Mouse (Mus musculus): Measurements from ENCODE around the gene Gal3st3. TPM values are rescaled to one million over a fixed set of nuclear protein-coding genes. Genes with fewer than 3 reads are reported as not detected.
"Not testable (repeated sequence)": the region's sequence is repeated elsewhere in the genome, so short reads cannot be mapped to it uniquely, and the experiment has no call there.

Gal3st3 gene
- total RNA-seq, 2 experiments from 2014 or later: 106 to 109 TPM

GRCm38 (mm10) chr19:5334741-5335140 lies 36.6 kb downstream of the Gal3st3 start:
- DNase-seq (ENCODE audit: low spot score in 2 of 2): no peak
- Histone ChIP-seq H3K4me3 (no peak overlapping the region), H3K27ac (no peak overlapping the region)
- no peak for TF ChIP-seq CTCF (conservative IDR thresholded peaks at IDR 0.05)

DNA sequence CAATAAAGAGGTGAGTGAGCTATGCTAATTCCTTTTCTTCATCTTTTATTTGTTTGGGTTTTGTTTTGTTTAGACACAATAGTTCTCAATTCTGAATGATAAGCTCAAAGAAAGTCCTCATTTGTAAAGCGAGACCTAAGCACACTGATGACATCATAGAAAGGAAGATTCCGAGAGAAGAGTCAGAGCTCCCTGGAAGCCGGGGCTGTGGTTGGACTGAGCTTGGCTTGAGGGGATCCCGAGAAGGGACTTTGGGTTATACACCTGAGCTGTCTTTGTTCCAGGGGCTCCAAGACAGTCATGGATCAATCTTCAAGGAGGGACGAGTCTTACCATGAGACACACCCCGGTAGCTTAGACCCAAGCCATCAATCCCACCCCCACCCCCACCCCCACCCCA lies 37.3 kb downstream of the Gal3st3 start, which contains the start of gene Catsper1:
TSS of gene Catsper1 (plus strand) at position 301 of the 400 bp plus-strand sequence.
- no peak for DNase-seq (ENCODE audit: low spot score in 2 of 2)
- Histone ChIP-seq H3K27ac (no peak within 1 kb of the TSS), H3K4me3 (no peak within 1 kb of the TSS)
- no peak for TF ChIP-seq CTCF (conservative IDR thresholded peaks at IDR 0.05)

GRCm38 (mm10) chr19:5337975-5338374 lies 39.8 kb downstream of the Gal3st3 start:
- DNase-seq (ENCODE audit: low spot score in 2 of 2): peak; percentile 70 to 86
- peak; percentile 99 for TF ChIP-seq CTCF (conservative IDR thresholded peaks at IDR 0.05)
- no peak overlapping the region for H3K4me3 ChIP-seq
- no peak overlapping the region for H3K27ac ChIP-seq

DNA sequence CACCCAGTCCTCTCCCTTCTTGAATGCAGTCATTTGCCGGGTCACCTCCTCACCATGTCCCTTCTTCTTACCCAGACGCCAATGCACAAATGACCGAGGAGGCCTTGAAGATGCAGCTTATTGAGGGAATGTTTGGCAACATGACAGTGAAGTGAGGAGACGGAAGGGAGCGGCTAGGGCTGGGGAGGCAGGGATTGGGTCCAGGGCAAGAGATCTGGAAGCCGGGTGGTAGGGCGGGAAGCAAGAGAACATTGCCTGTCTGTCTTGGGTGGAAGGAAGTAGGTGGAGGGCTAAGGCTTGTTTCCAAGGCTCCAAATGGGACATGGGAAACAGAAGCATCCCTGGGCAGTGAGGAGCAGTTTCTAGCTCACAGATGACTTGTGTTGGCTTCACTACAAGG lies 43.2 kb downstream of the Gal3st3 start:
- Histone ChIP-seq H3K4me3 (no peak overlapping the region), H3K27ac (no peak overlapping the region)
- DNase-seq (ENCODE audit: low spot score in 2 of 2): no peak
- no peak for TF ChIP-seq CTCF (conservative IDR thresholded peaks at IDR 0.05)

- TF ChIP-seq CTCF (conservative IDR thresholded peaks at IDR 0.05): no peak
- Histone ChIP-seq H3K4me3 (no peak overlapping the region), H3K27ac (no peak overlapping the region)
- no peak for DNase-seq (ENCODE audit: low spot score in 2 of 2)
Observed at GRCm38 (mm10) chr19:5345297-5346131, 47.4 kb downstream of the Gal3st3 start.

DNA sequence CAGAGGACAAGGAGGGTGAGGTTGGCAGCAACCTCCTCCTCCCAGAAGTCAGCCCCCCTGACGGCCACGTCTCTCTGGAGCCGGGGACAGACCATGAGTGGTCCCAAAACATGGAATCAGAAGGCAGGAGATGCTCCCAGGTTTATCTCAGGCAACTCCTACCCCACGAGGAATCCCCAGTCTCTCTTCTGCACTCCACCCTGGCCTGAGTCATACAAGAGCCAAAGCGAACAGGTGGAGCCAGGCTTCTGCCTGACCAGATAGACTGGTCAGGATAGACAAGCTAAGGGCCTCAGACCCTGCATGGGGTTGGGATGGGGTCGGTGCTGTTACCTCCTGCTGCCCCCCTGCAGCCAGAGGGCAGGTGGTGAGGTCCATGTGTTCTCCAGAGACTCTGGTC lies 49.9 kb downstream of the Gal3st3 start:
- TF ChIP-seq CTCF (conservative IDR thresholded peaks at IDR 0.05): no peak
- no peak overlapping the region for H3K27ac ChIP-seq

GRCm38 (mm10) chr19:5348526-5349501 lies 50.7 kb downstream of the Gal3st3 start:
- no peak for DNase-seq (ENCODE audit: low spot score in 2 of 2)
- H3K27ac ChIP-seq: peak overlapping the region; percentile 76

More for the DNA sequence above, 49.9 kb downstream of the Gal3st3 start:
- DNase-seq (ENCODE audit: low spot score in 2 of 2): no peak
- H3K4me3 ChIP-seq: no peak overlapping the region

DNA sequence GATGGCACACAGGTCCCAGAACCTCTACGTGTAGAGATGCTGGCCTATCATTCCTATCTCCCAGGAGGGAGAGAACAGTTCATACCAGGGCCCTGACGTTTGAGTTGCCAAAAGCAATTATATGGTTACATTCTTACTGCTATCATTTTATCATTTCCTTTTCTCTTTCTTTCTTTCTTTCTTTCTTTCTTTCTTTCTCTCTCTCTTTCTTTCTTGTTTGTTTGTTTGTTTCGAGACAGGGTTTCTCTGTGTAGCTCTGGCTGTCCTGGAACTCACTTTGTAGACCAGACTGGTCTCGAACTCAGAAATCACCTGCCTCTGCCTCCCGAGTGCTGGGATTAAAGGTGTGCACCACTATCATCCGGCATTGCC lies 51.4 kb downstream of the Gal3st3 start, which contains the start of gene Cst6:
TSS of gene Cst6 (minus strand) at position 73 of the 372 bp plus-strand sequence.
- DNase-seq (ENCODE audit: low spot score in 2 of 2): not testable (repeated sequence)
- peak within 1 kb of the TSS; percentile 76 for H3K27ac ChIP-seq
- peak within 1 kb of the TSS; percentile 57 for H3K4me3 ChIP-seq

More at GRCm38 (mm10) chr19:5348526-5349501, 50.7 kb downstream of the Gal3st3 start:
- H3K4me3 ChIP-seq: peak overlapping the region; percentile 57
- peak; percentile 83 for TF ChIP-seq CTCF (conservative IDR thresholded peaks at IDR 0.05)

DNA sequence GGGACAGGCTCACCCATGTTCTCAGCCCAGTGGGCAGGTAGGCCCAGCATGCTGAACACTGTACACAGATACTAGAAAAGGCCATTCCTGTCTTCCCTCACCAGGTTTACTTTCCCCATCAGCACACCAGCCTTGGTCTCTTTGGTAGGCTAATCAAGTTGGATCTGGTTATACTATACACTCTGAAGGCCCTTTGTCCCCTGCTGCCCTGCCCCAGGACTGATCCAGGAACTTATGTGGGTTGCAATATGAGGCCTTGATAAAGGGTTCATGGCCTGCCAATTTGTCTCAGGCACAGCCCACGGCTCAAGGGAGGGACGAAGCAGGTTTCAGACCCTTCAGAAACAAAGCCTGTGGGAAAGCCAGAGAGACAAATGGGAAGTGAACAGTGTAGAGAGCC lies 55.5 kb downstream of the Gal3st3 start:
- Histone ChIP-seq H3K27ac (no peak overlapping the region), H3K4me3 (no peak overlapping the region)
- no peak for TF ChIP-seq CTCF (conservative IDR thresholded peaks at IDR 0.05)
- no peak for DNase-seq (ENCODE audit: low spot score in 2 of 2)

- TF ChIP-seq CTCF (conservative IDR thresholded peaks at IDR 0.05): no peak
- H3K27ac ChIP-seq: no peak overlapping the region
- no peak for DNase-seq (ENCODE audit: low spot score in 2 of 2)
- H3K4me3 ChIP-seq: no peak overlapping the region
Observed at GRCm38 (mm10) chr19:5356080-5356479, 57.9 kb downstream of the Gal3st3 start.

Other genes with a start within 250 kb of the Gal3st3 start
- gene Rin1, start 247.8 kb upstream of the Gal3st3 start, total RNA-seq (2021): 100 to 1,000 TPM; 117 to 119 TPM
- gene Cd248, start 230.3 kb upstream of the Gal3st3 start, total RNA-seq (2021): 1 to 10 TPM; 3.2 to 3.9 TPM
- 100 to 1,000 TPM; 112 to 114 TPM for gene Tmem151a, start 212.8 kb upstream of the Gal3st3 start, total RNA-seq (2021)
- 10 to 100 TPM; 23.3 to 23.5 TPM for gene Yif1a, start 209.8 kb upstream of the Gal3st3 start, total RNA-seq (2021)
- 100 to 1,000 TPM; 614 to 642 TPM for gene Cnih2, start 199.8 kb upstream of the Gal3st3 start, total RNA-seq (2021)
- gene Rab1b, start 191.3 kb upstream of the Gal3st3 start, total RNA-seq (2021): 100 to 1,000 TPM; 156 to 169 TPM
- gene Klc2, start 179.8 kb upstream of the Gal3st3 start, total RNA-seq (2021): 100 to 1,000 TPM; 223 to 231 TPM
- 10 to 100 TPM; 56.4 to 57.4 TPM for gene Pacs1, start 25.2 kb upstream of the Gal3st3 start, total RNA-seq (2021)
- 100 to 1,000 TPM; 214 to 219 TPM for gene Sf3b2, start 2.9 kb upstream of the Gal3st3 start, total RNA-seq (2021)
- gene Catsper1, start 37.4 kb downstream of the Gal3st3 start, total RNA-seq (2021): not detected
- 1 to 10 TPM; 4.6 to 5.9 TPM for gene Cst6, start 51.2 kb downstream of the Gal3st3 start, total RNA-seq (2021)
- 10 to 100 TPM; 21.4 to 22.5 TPM for gene Eif1ad, start 68.4 kb downstream of the Gal3st3 start, total RNA-seq (2021)
- 10 to 100 TPM; 81.0 to 86.2 TPM for gene Banf1, start 68.8 kb downstream of the Gal3st3 start, total RNA-seq (2021)
- gene Sart1, start 90.4 kb downstream of the Gal3st3 start, total RNA-seq (2021): 100 to 1,000 TPM; 113 to 125 TPM
- gene Tsga10ip, start 104.2 kb downstream of the Gal3st3 start, total RNA-seq (2021): under 1 TPM; 0.20 to 0.37 TPM
- 100 to 1,000 TPM; 316 to 335 TPM for gene Drap1, start 126.6 kb downstream of the Gal3st3 start, total RNA-seq (2021)
- gene AI837181, start 126.8 kb downstream of the Gal3st3 start, total RNA-seq (2021): 10 to 100 TPM; 61.9 to 70.7 TPM
- not detected for gene Fosl1, start 149.2 kb downstream of the Gal3st3 start, total RNA-seq (2021)
- 10 to 100 TPM; 31.5 to 33.9 TPM for gene Ccdc85b, start 159.6 kb downstream of the Gal3st3 start, total RNA-seq (2021)
- gene Fibp, start 162.3 kb downstream of the Gal3st3 start, total RNA-seq (2021): 10 to 100 TPM; 87.2 to 89.6 TPM
- gene Ctsw, start 170.2 kb downstream of the Gal3st3 start, total RNA-seq (2021): under 1 TPM in 1 of 2 experiments, not detected in 1; 0.31 TPM
- 10 to 100 TPM; 13.2 to 14.1 TPM for gene Efemp2, start 175.6 kb downstream of the Gal3st3 start, total RNA-seq (2021)
- 10 to 100 TPM; 40.9 to 42.9 TPM for gene Mus81, start 190.1 kb downstream of the Gal3st3 start, total RNA-seq (2021)
- 1,000 to 10,000 TPM; 1,280 to 1,287 TPM for gene Cfl1, start 192.1 kb downstream of the Gal3st3 start, total RNA-seq (2021)
- gene 1700020D05Rik, start 205.5 kb downstream of the Gal3st3 start, total RNA-seq (2021): 1 to 10 TPM; 6.2 to 9.1 TPM
- 10 to 100 TPM; 85.9 to 86.6 TPM for gene Snx32, start 212.2 kb downstream of the Gal3st3 start, total RNA-seq (2021)

Measured in layer of hippocampus, adult 2 months (tissue).